Mouse (Mus musculus): Measurements from ENCODE around the gene Fbxl4. TPM values are rescaled to one million over a fixed set of nuclear protein-coding genes. Genes with fewer than 3 reads are reported as not detected.

Gene Fbxl4
- polyA plus RNA-seq, 1 experiment, result 3.3 TPM

DNA sequence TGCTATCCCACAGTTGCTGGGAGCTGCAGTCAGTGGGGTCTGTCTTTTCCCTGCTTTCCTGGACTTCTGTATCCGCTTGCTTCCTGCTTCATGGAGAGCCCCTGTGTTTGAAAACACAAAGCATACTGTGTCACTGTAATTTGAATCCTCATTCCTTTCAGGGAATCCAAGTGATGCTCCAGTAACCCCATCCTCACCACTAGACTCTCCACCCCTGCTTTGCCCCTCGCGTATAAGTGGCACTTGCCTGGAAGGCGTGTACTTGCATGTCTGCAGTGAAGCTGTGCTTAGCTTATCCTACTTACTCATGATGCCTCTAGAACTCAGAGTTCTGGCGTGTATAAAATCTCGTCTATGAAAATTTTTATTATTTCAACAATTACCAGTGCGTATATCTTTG, 32.7 kb downstream of the Fbxl4 start:
- Histone ChIP-seq H3K79me3 (ENCODE audit: low read depth) (no peaks in the 10 kb centered on the region), H3K27me3 (ENCODE audit: control insufficient read depth, insufficient read depth, insufficient read length) (no peaks in the 10 kb centered on the region), H3ac (ENCODE audit: control insufficient read depth, insufficient read length, low read depth) (no peak overlapping the region), H3K36me3 (ENCODE audit: control insufficient read depth, insufficient read depth) (no peaks in the 10 kb centered on the region), H3K79me2 (ENCODE audit: control insufficient read depth, insufficient read depth) (no peaks in the 10 kb centered on the region), H3K4me3 (ENCODE audit: insufficient read depth, poor library complexity, severe bottlenecking) (no peak overlapping the region)
- TF ChIP-seq FOSL1 (IDR thresholded peaks at IDR 0.05; ENCODE audit: insufficient read depth, low read length, poor library complexity, severe bottlenecking) (no peak), USF1 (IDR thresholded peaks at IDR 0.05; ENCODE audit: low read depth) (no peak), CTCF (IDR thresholded peaks at IDR 0.05; ENCODE audit: control insufficient read depth, insufficient read depth, insufficient read length) (no peak), CEBPB (IDR thresholded peaks at IDR 0.05; ENCODE audit: low read depth) (no peak), MAX (IDR thresholded peaks at IDR 0.05) (no peak)

DNA sequence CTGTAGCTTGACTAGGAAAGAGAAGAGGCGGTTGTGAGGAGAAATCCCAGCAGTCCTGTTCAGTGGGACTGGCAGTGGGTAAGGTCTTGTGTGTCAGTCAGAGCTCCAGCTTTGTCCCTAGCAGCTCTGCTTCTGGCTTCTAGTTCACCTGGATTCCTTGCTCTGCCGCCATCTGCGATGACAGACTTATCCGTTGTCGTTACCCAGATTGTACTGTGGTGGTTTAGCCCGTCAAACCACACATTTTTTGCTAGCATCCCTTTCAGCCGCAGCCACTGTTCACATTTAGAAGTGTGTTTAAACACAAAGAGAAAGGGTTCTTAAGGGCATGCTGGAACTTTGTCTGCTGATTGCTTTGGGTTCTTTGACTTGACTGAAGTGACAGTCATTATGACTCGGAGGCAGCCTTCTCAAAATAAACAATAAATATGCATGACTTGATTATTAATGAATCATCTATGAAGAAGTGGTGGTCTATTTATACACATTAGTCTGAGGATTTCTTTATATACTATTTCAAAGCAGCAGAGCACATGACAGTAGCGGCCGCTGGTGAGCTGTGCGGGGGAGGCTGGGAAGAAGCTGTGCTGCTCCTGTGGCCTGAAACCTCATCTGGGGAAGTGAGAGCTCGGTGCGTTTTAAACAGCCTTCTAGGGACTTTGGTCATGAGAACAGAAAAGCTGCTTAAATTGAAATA, 35.6 kb downstream of the Fbxl4 start:
- Histone ChIP-seq H3ac (ENCODE audit: control insufficient read depth, insufficient read length, low read depth) (no peak overlapping the region), H3K27me3 (ENCODE audit: control insufficient read depth, insufficient read depth, insufficient read length) (no peaks in the 10 kb centered on the region), H3K79me2 (ENCODE audit: control insufficient read depth, insufficient read depth) (no peaks in the 10 kb centered on the region), H3K36me3 (ENCODE audit: control insufficient read depth, insufficient read depth) (no peaks in the 10 kb centered on the region), H3K4me3 (ENCODE audit: insufficient read depth, poor library complexity, severe bottlenecking) (no peak overlapping the region), H3K79me3 (ENCODE audit: low read depth) (no peaks in the 10 kb centered on the region)
- TF ChIP-seq CEBPB (IDR thresholded peaks at IDR 0.05; ENCODE audit: low read depth), result no peak

DNA sequence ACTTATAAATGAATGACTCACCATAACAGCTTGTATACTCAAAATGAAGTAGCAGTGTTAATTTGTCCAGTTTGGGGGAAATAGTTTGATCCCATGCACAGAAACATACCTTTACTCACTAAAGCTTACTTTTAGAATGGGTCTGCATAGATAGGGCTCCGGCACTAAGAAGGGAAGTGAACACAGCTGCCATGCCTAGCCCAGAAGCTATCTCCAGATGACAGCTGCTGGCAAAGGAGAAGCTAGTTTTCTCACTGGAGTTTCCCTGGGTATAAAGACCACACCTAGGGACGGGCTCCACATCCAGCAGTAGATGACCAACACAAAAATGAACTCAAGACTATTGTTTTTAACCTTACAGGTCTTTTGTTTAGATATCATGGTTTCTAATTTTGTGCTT, 38.1 kb downstream of the Fbxl4 start:
- Histone ChIP-seq H3K79me3 (ENCODE audit: low read depth) (no peaks in the 10 kb centered on the region), H3K4me3 (ENCODE audit: insufficient read depth, poor library complexity, severe bottlenecking) (no peak overlapping the region), H3K36me3 (ENCODE audit: control insufficient read depth, insufficient read depth) (no peaks in the 10 kb centered on the region), H3ac (ENCODE audit: control insufficient read depth, insufficient read length, low read depth) (no peak overlapping the region), H3K27me3 (ENCODE audit: control insufficient read depth, insufficient read depth, insufficient read length) (no peaks in the 10 kb centered on the region), H3K79me2 (ENCODE audit: control insufficient read depth, insufficient read depth) (no peaks in the 10 kb centered on the region)
- no peak for TF ChIP-seq MYOG (IDR thresholded peaks at IDR 0.05; ENCODE audit: control insufficient read depth, extremely low read depth, insufficient read length)
- TF ChIP-seq MYOD1 (IDR thresholded peaks at IDR 0.05; ENCODE audit: control insufficient read depth, insufficient read length, low read depth), result no peak
- TF ChIP-seq CEBPB (IDR thresholded peaks at IDR 0.05; ENCODE audit: low read depth), result no peak
- TF ChIP-seq MAX (IDR thresholded peaks at IDR 0.05), result no peak
- no peak for TF ChIP-seq USF1 (IDR thresholded peaks at IDR 0.05; ENCODE audit: low read depth)
- no peak for TF ChIP-seq CTCF (IDR thresholded peaks at IDR 0.05; ENCODE audit: control insufficient read depth, insufficient read depth, insufficient read length)
- TF ChIP-seq FOSL1 (IDR thresholded peaks at IDR 0.05; ENCODE audit: insufficient read depth, low read length, poor library complexity, severe bottlenecking), result no peak

DNA sequence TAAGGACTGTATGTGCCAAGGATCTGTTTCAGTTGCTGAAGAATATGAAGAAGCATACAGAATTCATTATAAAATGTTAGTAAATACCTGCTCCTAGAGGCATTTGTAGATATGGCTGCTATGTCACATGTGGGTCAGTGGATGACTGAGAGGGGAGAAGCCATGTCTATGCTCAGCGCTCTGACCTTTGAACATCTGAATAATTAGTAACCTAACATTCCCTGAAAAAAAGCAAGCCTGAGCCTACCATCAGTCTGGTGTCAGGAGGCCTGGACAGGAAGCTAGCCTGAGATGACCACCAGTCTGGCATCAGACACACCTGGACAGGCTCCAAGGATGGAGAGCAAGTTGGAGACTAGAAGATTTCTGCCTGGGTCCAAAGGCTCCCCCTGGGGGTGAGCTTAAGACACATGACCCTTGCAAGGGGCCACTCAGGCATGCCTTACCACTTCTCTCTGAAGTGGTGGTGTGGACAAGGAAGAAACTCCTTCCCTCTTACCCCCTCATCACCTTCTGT, 39.2 kb downstream of the Fbxl4 start:
- no peak for TF ChIP-seq FOSL1 (IDR thresholded peaks at IDR 0.05; ENCODE audit: insufficient read depth, low read length, poor library complexity, severe bottlenecking)
- no peak for TF ChIP-seq CEBPB (IDR thresholded peaks at IDR 0.05; ENCODE audit: low read depth)
- no peak for TF ChIP-seq USF1 (IDR thresholded peaks at IDR 0.05; ENCODE audit: low read depth)
- no peak for TF ChIP-seq MAX (IDR thresholded peaks at IDR 0.05)
- no peak for TF ChIP-seq MYOD1 (IDR thresholded peaks at IDR 0.05; ENCODE audit: control insufficient read depth, insufficient read length, low read depth)
- Histone ChIP-seq H3K36me3 (ENCODE audit: control insufficient read depth, insufficient read depth) (no peaks in the 10 kb centered on the region), H3K27me3 (ENCODE audit: control insufficient read depth, insufficient read depth, insufficient read length) (no peaks in the 10 kb centered on the region), H3K4me3 (ENCODE audit: insufficient read depth, poor library complexity, severe bottlenecking) (no peak overlapping the region), H3K79me2 (ENCODE audit: control insufficient read depth, insufficient read depth) (no peaks in the 10 kb centered on the region), H3K79me3 (ENCODE audit: low read depth) (no peaks in the 10 kb centered on the region), H3ac (ENCODE audit: control insufficient read depth, insufficient read length, low read depth) (no peak overlapping the region)

DNA sequence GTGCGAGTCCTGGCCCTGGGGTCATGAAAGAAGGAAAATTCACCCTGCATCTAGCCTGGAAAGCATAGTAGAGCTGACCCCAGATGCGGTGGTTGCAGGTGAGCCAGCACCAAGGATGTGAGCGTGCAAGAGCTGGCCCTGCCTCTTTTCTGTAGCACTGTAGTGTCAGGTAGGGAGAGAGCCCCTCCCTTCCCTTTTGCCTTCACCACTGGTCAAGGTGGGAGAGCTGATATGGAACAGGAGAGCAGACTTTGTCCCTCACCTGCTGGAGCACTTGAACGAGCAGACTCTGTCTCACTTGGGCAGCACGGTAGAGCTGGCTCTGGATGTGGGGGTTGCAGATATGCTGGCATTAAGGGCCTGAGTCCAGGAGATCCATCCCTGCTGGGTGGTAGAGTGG, 39.7 kb downstream of the Fbxl4 start:
- Histone ChIP-seq H3K36me3 (ENCODE audit: control insufficient read depth, insufficient read depth) (no peaks in the 10 kb centered on the region), H3ac (ENCODE audit: control insufficient read depth, insufficient read length, low read depth) (no peak overlapping the region), H3K79me2 (ENCODE audit: control insufficient read depth, insufficient read depth) (no peaks in the 10 kb centered on the region), H3K27me3 (ENCODE audit: control insufficient read depth, insufficient read depth, insufficient read length) (no peaks in the 10 kb centered on the region), H3K4me3 (ENCODE audit: insufficient read depth, poor library complexity, severe bottlenecking) (no peak overlapping the region), H3K79me3 (ENCODE audit: low read depth) (no peaks in the 10 kb centered on the region)
- TF ChIP-seq CTCF (IDR thresholded peaks at IDR 0.05; ENCODE audit: control insufficient read depth, insufficient read depth, insufficient read length) (no peak), MAX (IDR thresholded peaks at IDR 0.05) (no peak), MYOD1 (IDR thresholded peaks at IDR 0.05; ENCODE audit: control insufficient read depth, insufficient read length, low read depth) (no peak), FOSL1 (IDR thresholded peaks at IDR 0.05; ENCODE audit: insufficient read depth, low read length, poor library complexity, severe bottlenecking) (no peak), MYOG (IDR thresholded peaks at IDR 0.05; ENCODE audit: control insufficient read depth, extremely low read depth, insufficient read length) (no peak), CEBPB (IDR thresholded peaks at IDR 0.05; ENCODE audit: low read depth) (no peak), USF1 (IDR thresholded peaks at IDR 0.05; ENCODE audit: low read depth) (no peak)

DNA sequence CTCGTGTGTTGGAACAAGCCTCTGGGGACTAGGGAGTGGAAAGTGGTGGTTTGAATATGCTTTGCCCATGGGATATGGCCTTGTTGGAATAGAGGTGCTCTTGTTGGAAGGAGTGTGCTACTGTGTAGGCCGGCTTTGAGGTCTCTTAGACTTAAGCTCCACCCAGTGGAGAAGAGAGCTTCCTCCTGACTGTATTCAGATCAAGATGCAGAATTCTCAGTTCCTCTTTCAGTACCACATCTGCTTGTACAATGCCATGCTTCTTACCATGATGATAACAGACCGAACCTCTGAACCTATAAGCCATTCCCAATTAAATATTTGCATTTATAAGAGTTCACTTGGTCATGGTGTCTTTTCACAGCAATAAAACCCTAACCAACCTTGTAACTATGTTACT, 44.7 kb downstream of the Fbxl4 start:
- no peaks in the 10 kb centered on the region for H3K79me2 ChIP-seq (ENCODE audit: control insufficient read depth, insufficient read depth)
- H3ac ChIP-seq (ENCODE audit: control insufficient read depth, insufficient read length, low read depth), result no peak overlapping the region

More for the DNA sequence above, 44.7 kb downstream of the Fbxl4 start:
- H3K79me3 ChIP-seq (ENCODE audit: low read depth), result no peaks in the 10 kb centered on the region
- H3K27me3 ChIP-seq (ENCODE audit: control insufficient read depth, insufficient read depth, insufficient read length), result no peaks in the 10 kb centered on the region
- peaks cover 6% of the 10 kb centered on the region for H3K36me3 ChIP-seq (ENCODE audit: control insufficient read depth, insufficient read depth)
- no peak overlapping the region for H3K4me3 ChIP-seq (ENCODE audit: insufficient read depth, poor library complexity, severe bottlenecking)
- TF ChIP-seq USF1 (IDR thresholded peaks at IDR 0.05; ENCODE audit: low read depth) (no peak), MAX (IDR thresholded peaks at IDR 0.05) (no peak), CTCF (IDR thresholded peaks at IDR 0.05; ENCODE audit: control insufficient read depth, insufficient read depth, insufficient read length) (no peak), FOSL1 (IDR thresholded peaks at IDR 0.05; ENCODE audit: insufficient read depth, low read length, poor library complexity, severe bottlenecking) (no peak), MYOG (IDR thresholded peaks at IDR 0.05; ENCODE audit: control insufficient read depth, extremely low read depth, insufficient read length) (no peak), CEBPB (IDR thresholded peaks at IDR 0.05; ENCODE audit: low read depth) (no peak), MYOD1 (IDR thresholded peaks at IDR 0.05; ENCODE audit: control insufficient read depth, insufficient read length, low read depth) (no peak)
